Mouse (Mus musculus) stomach, postnatal 0 days (tissue): ENCODE results near the gene Pcbd2.

Experiments
- CTCF ChIP-seq: IDR thresholded peaks from 2 replicates; pipeline ENCODE4 v1.5.1; 2016; ENCODE audit warnings: antibody characterized with exemption, low read depth, mild to moderate bottlenecking, moderate library complexity
- EP300 ChIP-seq: optimal IDR thresholded peaks from 2 replicates; pipeline ENCODE3; 2016; ENCODE audit warnings: antibody characterized with exemption

DNA sequence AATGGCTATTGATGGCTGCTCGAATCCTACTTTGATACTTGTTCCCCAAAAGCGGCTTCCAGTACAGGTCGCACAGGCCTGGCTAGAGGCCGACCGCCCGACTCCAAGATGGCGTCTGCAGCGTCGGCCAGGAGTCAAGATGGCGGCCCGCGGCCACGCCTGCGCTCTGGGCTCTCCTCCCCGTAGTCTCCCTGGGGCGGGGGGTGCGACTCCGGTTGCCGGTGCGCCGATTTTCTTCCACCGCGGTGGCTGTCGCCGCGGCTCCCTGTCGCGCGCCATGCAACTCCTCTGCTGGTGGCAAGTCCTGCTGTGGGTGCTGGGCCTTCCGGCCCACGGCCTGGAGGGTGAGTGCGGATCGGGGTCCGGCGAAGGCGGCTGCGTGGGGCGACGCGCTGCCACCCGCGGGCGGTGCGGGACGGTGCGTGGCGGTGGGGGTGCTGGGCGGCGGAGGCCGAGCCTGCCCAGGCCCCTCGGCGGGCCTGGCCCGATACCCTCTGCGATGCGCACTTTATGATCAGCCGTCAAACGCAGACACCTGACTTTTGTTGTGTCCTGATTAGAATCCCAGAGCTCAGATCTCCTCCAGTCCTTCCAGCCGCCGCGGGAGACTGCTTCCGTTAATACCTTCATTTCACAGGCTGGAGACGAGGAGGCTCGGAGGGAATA, 12.5 kb upstream of the Pcbd2 start, which contains the start of gene Txndc15:
- TF ChIP-seq CTCF (no peak), EP300 (no peak)
